In genomic region chr5:72911284-72911683, GRCm38 (mm10) we compare ENCODE assay signal across 19 mouse cellular contexts.
"Had no signal": no experiment of that assay in that cellular context is flagged by ENCODE, and none has a peak within 500 bp of the region (broad histone marks: within the 10 kb centered on the region; RNA-seq: fewer than 3 reads in every experiment).

No protein-coding gene starts in this region.

- H3K9me3 ChIP-seq: liver, embryonic 13.5 days; liver, embryonic 15.5 days; lung, embryonic 15.5 days; midbrain, embryonic 13.5 days; midbrain, embryonic 15.5 days; neural tube, embryonic 12.5 days had no signal

- DNase-seq: liver, embryonic 13.5 days; liver, postnatal 0 days; lung, adult 2 months; lung, postnatal 14 days; lung, postnatal 36 days; right cerebral cortex, adult 18-20 months; right cerebral cortex, postnatal 25 days; right cerebral cortex, postnatal 4 days; spleen, adult 18-20 months; thymus, adult 18-20 months; thymus, postnatal 14 days; thymus, postnatal 36 days had no signal

- H3K27ac ChIP-seq: liver, embryonic 13.5 days; liver, embryonic 15.5 days; lung, embryonic 15.5 days; macrophage; midbrain, embryonic 13.5 days; midbrain, embryonic 15.5 days; neural tube, embryonic 12.5 days had no signal

- ATAC-seq: liver, postnatal 0 days; lung, postnatal 0 days; midbrain, embryonic 13.5 days; midbrain, embryonic 15.5 days had no signal

- H3K9ac ChIP-seq: liver, embryonic 13.5 days; liver, embryonic 15.5 days; liver, postnatal 0 days; lung, embryonic 15.5 days; midbrain, embryonic 13.5 days; midbrain, embryonic 15.5 days; neural tube, embryonic 12.5 days had no signal

- H3K4me3 ChIP-seq: liver, embryonic 13.5 days; liver, embryonic 15.5 days; lung, embryonic 15.5 days; midbrain, embryonic 13.5 days; midbrain, embryonic 15.5 days; neural tube, embryonic 12.5 days had no signal

- H3K36me3 ChIP-seq: liver, embryonic 13.5 days; liver, embryonic 15.5 days; lung, embryonic 15.5 days; midbrain, embryonic 13.5 days; midbrain, embryonic 15.5 days; neural tube, embryonic 12.5 days had no signal

- H3K27me3 ChIP-seq: lung, embryonic 15.5 days; midbrain, embryonic 15.5 days; neural tube, embryonic 12.5 days had no signal
